Mouse (Mus musculus) forebrain, embryonic 16.5 days (tissue): ENCODE measurements around the gene Rab3b. TPM values are rescaled to one million over a fixed set of nuclear protein-coding genes. Genes with fewer than 3 reads are reported as not detected.
A peak's percentile ranks its signal among the peaks of the same experiment; 100 is the strongest.

Experiments used
- ATAC-seq: fragments of 200-750 bp; cut with Nextera tagmentation; 2 replicates; pipeline ENCODE4 v1.8.0; 2017; ENCODE audit warnings: mild to moderate bottlenecking, moderate library complexity
- H3K27ac ChIP-seq: fragments of 300-500 bp; sonication (generic); 2 replicates; pipeline ENCODE4 v1.5.1; 2014; ENCODE audit warnings: low read length, control low read depth
- H3K27me3 ChIP-seq: fragments of 300-500 bp; sonication (generic); replicated peaks from 2 replicates; pipeline ENCODE4 v1.6.1; 2014; ENCODE audit warnings: low read length; ENCODE audit not compliant: control insufficient read depth, insufficient read depth
- H3K36me3 ChIP-seq: fragments of 300-500 bp; sonication (generic); 2 replicates; pipeline ENCODE4 v1.6.1; 2014; ENCODE audit not compliant: control insufficient read depth, insufficient read depth
- H3K4me1 ChIP-seq: fragments of 300-500 bp; sonication (generic); replicated peaks from 2 replicates; pipeline ENCODE4 v1.6.1; 2014; ENCODE audit warnings: low read length; ENCODE audit not compliant: control insufficient read depth, insufficient read depth
- H3K4me2 ChIP-seq: fragments of 300-500 bp; sonication (generic); 2 replicates; pipeline ENCODE4 v1.6.1; 2014; ENCODE audit warnings: mild to moderate bottlenecking, low read length, control low read depth
- H3K4me3 ChIP-seq: fragments of 300-500 bp; sonication (generic); replicated peaks from 2 replicates; pipeline ENCODE4 v1.5.1; 2014; ENCODE audit warnings: mild to moderate bottlenecking, low read length, control low read depth
- H3K9ac ChIP-seq: fragments of 300-500 bp; sonication (generic); replicated peaks from 2 replicates; pipeline ENCODE4 v1.6.1; 2014; ENCODE audit warnings: low read depth, low read length, control low read depth
- H3K9me3 ChIP-seq: fragments of 300-500 bp; sonication (generic); 2 replicates; pipeline ENCODE4 v1.6.1; 2016; ENCODE audit warnings: low read length; ENCODE audit not compliant: control insufficient read depth
- WGBS: fragments of 180-500 bp; shearing (Covaris S2); extraction: QIAGEN DNeasy Blood & Tissue Kit; methylation state at CpG from one replicate; pipeline ENCODE4 v1.1.7; 2014; 5-methylcytosine and 5-hydroxymethylcytosine counted together
- polyA plus RNA-seq: library from polyadenylated mRNA; unstranded; fragments of >200 nt; fragmentation: Nextera tagmentation; extraction: Ambion mirVana; gene quantifications from 2 replicates; pipeline ENCODE4 v1.2.1, GENCODE M21; 2015

Rab3b gene
- 84.7 and 116 TPM in 2 replicates for polyA plus RNA-seq

DNA sequence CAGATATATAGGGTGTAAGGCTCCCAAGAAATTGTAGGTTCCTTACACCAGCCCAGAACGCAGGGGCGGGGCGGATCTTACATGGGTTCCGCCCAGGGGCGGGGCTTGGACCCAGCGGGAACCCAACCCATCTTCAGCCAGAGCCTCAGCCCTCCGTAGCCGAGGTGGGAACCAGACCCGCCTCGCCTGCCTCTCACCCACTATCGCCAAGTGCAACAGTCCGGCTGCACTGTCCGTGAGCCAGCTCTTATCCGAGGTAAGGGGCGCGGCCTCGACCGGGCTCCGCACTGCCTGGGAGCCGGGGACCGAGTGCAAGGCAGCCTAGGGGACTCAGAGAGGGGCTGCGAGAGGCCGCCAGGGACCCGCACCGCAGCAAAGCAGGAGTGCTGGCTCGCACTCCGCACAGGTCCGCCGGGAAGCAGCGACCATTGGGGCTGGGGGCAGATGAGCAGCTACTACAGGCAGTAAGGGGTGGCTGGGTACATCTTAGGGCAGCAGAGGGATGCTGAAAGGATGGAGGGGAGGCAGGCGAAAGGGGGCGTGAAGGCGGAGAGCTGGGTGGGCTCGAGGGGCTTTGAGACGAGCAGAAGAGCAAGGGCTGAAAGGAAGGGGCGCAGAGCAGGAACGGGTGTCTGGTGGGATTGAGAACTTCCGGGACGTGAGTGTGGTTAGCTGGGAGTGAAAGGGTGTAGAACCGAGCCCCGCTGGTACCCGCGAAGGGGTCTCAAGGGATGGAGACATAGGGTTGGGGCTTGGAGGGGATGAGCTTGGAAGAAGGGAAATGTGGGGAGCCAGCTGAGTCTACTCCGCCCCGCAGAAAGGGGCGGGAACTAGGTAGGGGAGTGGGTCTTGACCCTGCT lies at the start of gene Rab3b:
Gene Rab3b, plus strand, starts transcription at position 101 of the 860 bp plus-strand sequence.
- Histone ChIP-seq H3K27ac (peak within 1 kb of the TSS; percentile 42), H3K4me2 (peak within 1 kb of the TSS; percentile 94)

DNA sequence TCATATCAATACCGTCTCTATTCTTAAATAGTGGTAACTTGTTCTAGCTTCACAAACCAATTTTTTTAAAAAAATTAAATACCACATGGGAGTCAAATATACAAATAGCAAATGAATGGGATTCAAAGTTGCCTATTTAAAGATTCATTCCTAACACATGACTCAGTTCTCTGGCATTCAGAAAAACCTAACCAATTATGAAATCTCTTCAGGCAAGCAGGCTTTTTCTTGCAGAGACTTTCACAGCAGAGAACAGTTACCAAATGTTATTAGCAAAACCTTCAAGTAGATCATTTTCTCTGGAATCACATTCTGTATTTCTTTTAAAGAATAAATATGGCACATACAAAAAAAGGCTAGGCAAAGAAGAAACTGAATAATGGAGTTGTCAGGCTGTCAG lies 48.2 kb upstream of the Rab3b start:
- Histone ChIP-seq H3K27ac (no peak overlapping the region), H3K36me3 (peaks cover 12% of the 10 kb centered on the region), H3K9me3 (no peaks in the 10 kb centered on the region), H3K4me2 (peak overlapping the region; percentile 21; the same call in 1 of the 2 replicates), H3K4me3 (no peak overlapping the region), H3K4me1 (peaks cover 16% of the 10 kb centered on the region), H3K27me3 (no peaks in the 10 kb centered on the region), H3K9ac (no peak overlapping the region)
- ATAC-seq: no peak
- WGBS: 89% methylated on average over 1 of the region's 1 CpGs

More for the DNA sequence above, at the start of gene Rab3b:
- Histone ChIP-seq H3K4me1 (peaks cover 5% of the 10 kb centered on the region), H3K27me3 (no peaks in the 10 kb centered on the region), H3K9me3 (no peaks in the 10 kb centered on the region), H3K36me3 (no peaks in the 10 kb centered on the region), H3K9ac (peak within 1 kb of the TSS; percentile 79), H3K4me3 (peak within 1 kb of the TSS; percentile 62)
- under 1% methylated on average over 46 of the region's 46 CpGs for WGBS
- ATAC-seq: peak; percentile 95

DNA sequence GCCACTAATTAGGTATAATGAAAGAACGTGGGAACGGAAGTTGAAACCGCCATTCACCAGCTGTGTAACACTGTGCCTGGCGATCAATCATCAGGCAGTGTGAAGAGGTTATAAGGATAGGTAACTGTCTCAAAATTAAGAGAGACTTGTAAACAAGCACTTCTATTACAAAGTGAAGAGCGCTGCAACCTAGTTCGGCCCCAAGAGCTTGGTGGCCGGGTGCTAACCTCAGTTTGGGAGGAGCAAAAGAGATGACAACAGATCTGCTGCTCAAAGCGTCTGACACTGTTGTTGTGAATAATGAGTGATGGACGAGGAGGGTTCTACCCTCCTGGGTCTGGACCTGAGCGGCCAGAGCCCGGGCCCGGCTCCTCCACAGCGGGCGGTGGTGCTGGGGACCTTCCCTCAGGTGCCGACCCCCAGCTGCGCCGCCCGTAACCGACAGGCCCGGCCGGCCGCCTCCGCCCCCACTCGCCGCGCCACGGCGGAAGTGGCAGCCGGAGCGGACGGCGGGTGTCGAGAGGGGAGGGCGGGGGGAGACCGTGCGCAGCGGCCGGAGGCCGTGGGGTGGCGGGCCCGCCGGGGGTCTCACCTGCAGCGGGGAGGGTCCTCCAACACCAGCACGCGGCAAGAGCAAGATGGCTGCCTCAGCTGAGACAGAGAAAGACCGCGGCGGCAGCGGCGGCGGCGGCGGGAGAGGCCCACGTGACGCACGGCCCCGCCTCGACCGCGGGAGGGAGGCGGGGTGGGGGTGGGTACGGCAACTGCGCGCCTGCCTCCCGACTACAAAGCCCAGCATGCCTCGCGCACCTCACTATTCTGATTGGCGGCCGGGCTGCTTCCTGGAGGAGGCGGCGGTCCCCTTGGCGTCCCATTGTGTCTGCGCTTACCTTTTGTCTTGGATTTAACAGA lies 45.7 kb upstream of the Rab3b start, which contains the start of gene Btf3l4:
Gene Btf3l4, minus strand, starts transcription at position 699 of the 912 bp plus-strand sequence.
- peak within 1 kb of the TSS; percentile 86 for H3K4me2 ChIP-seq
- WGBS: under 1% methylated on average over 69 of the region's 73 CpGs
- H3K4me3 ChIP-seq: peak within 1 kb of the TSS; percentile 68
- peak; percentile 96 for ATAC-seq
- H3K27ac ChIP-seq: peak within 1 kb of the TSS; percentile 100
- peak within 1 kb of the TSS; percentile 98 for H3K9ac ChIP-seq
- H3K4me1 ChIP-seq: peaks cover 30% of the 10 kb centered on the region
- H3K9me3 ChIP-seq: no peaks in the 10 kb centered on the region
- no peaks in the 10 kb centered on the region for H3K27me3 ChIP-seq
- H3K36me3 ChIP-seq: peaks cover 5% of the 10 kb centered on the region; the same call in 1 of the 2 replicates

- Histone ChIP-seq H3K27me3 (no peaks in the 10 kb centered on the region), H3K4me3 (peak overlapping the region; percentile 68), H3K4me2 (peak overlapping the region; percentile 60), H3K9me3 (no peaks in the 10 kb centered on the region), H3K9ac (peak overlapping the region; percentile 98), H3K4me1 (peaks cover 30% of the 10 kb centered on the region), H3K36me3 (peaks cover 3% of the 10 kb centered on the region; the same call in 1 of the 2 replicates), H3K27ac (peak overlapping the region; percentile 100)
- under 1% methylated on average over 6 of the region's 6 CpGs for WGBS
- ATAC-seq: no peak
Measured at GRCm38 (mm10) chr4:108833828-108834114, 45.1 kb upstream of the Rab3b start.

DNA sequence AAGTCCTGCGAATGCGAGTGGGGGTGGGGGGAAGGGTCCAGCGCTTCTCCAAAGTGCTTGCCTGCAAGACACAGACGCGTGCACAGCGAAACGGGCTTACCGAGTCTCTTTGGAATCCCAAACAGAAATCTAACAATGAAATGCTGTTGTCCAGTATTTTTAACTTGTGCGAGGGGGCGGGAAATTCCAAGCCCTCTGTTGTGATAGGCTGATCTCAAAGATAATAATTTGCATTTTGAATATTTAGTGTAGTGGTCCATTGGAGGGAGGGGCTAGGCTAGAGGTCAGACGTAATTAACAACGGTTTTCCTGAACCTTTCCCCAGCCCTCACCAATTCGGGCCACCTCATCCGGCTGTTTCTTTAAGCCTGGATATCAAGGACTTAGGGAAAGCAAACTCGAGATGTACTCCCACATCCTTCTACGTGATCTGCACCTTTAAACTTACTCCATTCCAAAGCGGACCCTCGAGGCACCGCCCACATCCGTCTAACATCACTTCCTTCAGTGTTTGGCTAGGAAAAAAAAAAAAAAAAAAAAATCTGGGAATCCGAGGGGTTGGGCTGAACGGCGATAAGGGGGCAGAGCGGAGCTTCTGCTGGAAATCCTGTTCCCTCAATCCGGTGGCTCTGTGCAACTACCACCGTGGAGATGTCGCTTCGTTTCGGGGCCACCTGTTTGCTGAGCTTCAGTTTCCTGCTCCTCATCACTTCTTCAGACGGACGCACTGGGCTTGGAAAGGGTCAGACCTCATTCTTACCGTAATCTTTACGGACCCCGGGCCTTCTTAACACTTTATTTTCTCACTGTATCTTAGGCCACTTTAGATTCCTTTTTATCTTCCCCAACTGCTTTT lies 44.5 kb upstream of the Rab3b start, which contains the start of gene Txndc12:
Gene Txndc12, plus strand, starts transcription at position 487 of the 856 bp plus-strand sequence.
- H3K9me3 ChIP-seq: no peaks in the 10 kb centered on the region
- H3K4me2 ChIP-seq: peak within 1 kb of the TSS; percentile 60
- under 1% methylated on average over 34 of the region's 34 CpGs for WGBS
- H3K27ac ChIP-seq: peak within 1 kb of the TSS; percentile 100
- peak; percentile 73 for ATAC-seq
- no peaks in the 10 kb centered on the region for H3K36me3 ChIP-seq
- peak within 1 kb of the TSS; percentile 68 for H3K4me3 ChIP-seq
- peak within 1 kb of the TSS; percentile 98 for H3K9ac ChIP-seq
- H3K4me1 ChIP-seq: peaks cover 30% of the 10 kb centered on the region
- no peaks in the 10 kb centered on the region for H3K27me3 ChIP-seq

DNA sequence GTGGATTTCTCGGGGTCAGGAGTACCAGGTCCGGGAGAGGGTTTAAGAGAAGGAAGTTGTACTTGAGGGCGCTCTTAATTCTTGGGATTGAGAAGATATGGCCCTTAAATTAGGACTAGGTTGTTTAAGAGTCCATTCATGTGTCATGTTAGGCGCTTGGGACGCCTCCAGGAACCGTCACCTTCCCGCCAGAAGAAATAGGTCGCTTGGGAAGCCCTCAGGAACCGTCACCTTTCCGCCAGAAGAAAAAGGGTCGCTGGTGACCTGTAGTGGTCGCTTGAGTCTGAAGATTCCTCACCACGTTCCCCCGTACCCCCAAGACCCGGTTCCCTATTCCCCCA lies 43.9 kb upstream of the Rab3b start:
- Histone ChIP-seq H3K4me2 (peak overlapping the region; percentile 60), H3K27me3 (no peaks in the 10 kb centered on the region), H3K9ac (peak overlapping the region; percentile 98), H3K27ac (peak overlapping the region; percentile 100), H3K4me3 (peak overlapping the region; percentile 68), H3K4me1 (peaks cover 30% of the 10 kb centered on the region), H3K36me3 (no peaks in the 10 kb centered on the region), H3K9me3 (no peaks in the 10 kb centered on the region)
- WGBS: under 1% methylated on average over 15 of the region's 15 CpGs
- ATAC-seq: no peak

DNA sequence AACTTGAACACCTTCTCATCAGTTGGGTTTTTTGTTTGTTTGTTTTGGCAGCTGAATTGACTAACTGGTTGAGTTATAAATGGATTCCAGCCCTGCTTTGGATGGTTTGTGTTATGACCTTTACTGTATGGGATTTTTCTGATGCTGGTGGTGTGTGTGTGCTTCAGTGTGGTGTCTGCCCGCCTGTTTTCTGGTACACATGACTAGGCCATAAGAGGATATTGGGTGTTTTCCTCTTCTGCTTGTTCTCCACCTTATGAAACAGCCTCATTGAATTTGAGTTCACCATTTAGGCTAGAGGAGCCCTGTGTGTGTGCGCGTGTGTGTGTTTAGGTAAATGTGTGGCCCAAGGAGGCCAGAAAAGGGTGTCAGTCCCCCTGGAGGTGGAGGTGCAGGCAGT lies 43.4 kb upstream of the Rab3b start:
- 62% methylated on average over 3 of the region's 3 CpGs for WGBS
- no peak for ATAC-seq
- Histone ChIP-seq H3K4me1 (peaks cover 30% of the 10 kb centered on the region), H3K4me2 (peak overlapping the region; percentile 60), H3K27me3 (no peaks in the 10 kb centered on the region), H3K9me3 (no peaks in the 10 kb centered on the region), H3K9ac (peak overlapping the region; percentile 98), H3K36me3 (no peaks in the 10 kb centered on the region), H3K27ac (no peak overlapping the region), H3K4me3 (peak overlapping the region; percentile 68)

- peaks cover 20% of the 10 kb centered on the region for H3K4me1 ChIP-seq
- WGBS: 78% methylated on average over 4 of the region's 4 CpGs
- ATAC-seq: no peak
Measured at GRCm38 (mm10) chr4:108838031-108838430, 40.8 kb upstream of the Rab3b start.

More at GRCm38 (mm10) chr4:108838031-108838430, 40.8 kb upstream of the Rab3b start:
- Histone ChIP-seq H3K36me3 (no peaks in the 10 kb centered on the region), H3K27ac (no peak overlapping the region), H3K9ac (no peak overlapping the region), H3K27me3 (no peaks in the 10 kb centered on the region), H3K4me3 (no peak overlapping the region), H3K4me2 (no peak overlapping the region), H3K9me3 (no peaks in the 10 kb centered on the region)
